Mouse (Mus musculus) liver, embryonic 11.5 days (tissue): ENCODE data around the gene B3galt1. TPM values are rescaled to one million over a fixed set of nuclear protein-coding genes. Genes with fewer than 3 reads are reported as not detected.

Experiments used
- ATAC-seq: fragments of 200-750 bp; cut with Nextera tagmentation; replicated peaks from 2 replicates; pipeline ENCODE4 v1.8.0; 2017; ENCODE audit warnings: moderate number of reproducible peaks, mild to moderate bottlenecking, moderate TSS enrichment, moderate library complexity; ENCODE audit not compliant: low FRiP score
- DNase-seq: peaks from one replicate; pipeline ENCODE4 v3.0.0-alpha.2; 2017; ENCODE audit warnings: low spot score
- H3K27ac ChIP-seq: fragments of 300-500 bp; sonication (generic); 2 replicates; pipeline ENCODE4 v1.5.1; 2014; ENCODE audit warnings: mild to moderate bottlenecking, low read depth, low read length, control low read depth
- H3K27me3 ChIP-seq: fragments of 300-500 bp; sonication (generic); replicated peaks from 2 replicates; pipeline ENCODE4 v1.6.1; 2014; ENCODE audit warnings: low read length, mixed read lengths; ENCODE audit not compliant: control insufficient read depth, insufficient read depth
- H3K36me3 ChIP-seq: fragments of 300-500 bp; sonication (generic); 2 replicates; pipeline ENCODE4 v1.6.1; 2014; ENCODE audit warnings: mild to moderate bottlenecking, low read length, moderate library complexity, mixed read lengths; ENCODE audit not compliant: control insufficient read depth, insufficient read depth
- H3K4me1 ChIP-seq: fragments of 300-500 bp; sonication (generic); replicated peaks from 2 replicates; pipeline ENCODE4 v1.6.1; 2014; ENCODE audit warnings: low read length, mixed read lengths; ENCODE audit not compliant: control insufficient read depth, insufficient read depth
- H3K4me2 ChIP-seq: fragments of 300-500 bp; sonication (generic); 2 replicates; pipeline ENCODE4 v1.6.1; 2014; ENCODE audit warnings: mild to moderate bottlenecking, control low read depth, moderate library complexity
- H3K4me3 ChIP-seq: fragments of 300-500 bp; sonication (generic); 2 replicates; pipeline ENCODE4 v1.5.1; 2014; ENCODE audit warnings: low read depth, low read length, control low read depth
- H3K9ac ChIP-seq: fragments of 300-500 bp; sonication (generic); 2 replicates; pipeline ENCODE4 v1.6.1; 2014; ENCODE audit warnings: low read depth, low read length, control low read depth
- H3K9me3 ChIP-seq: fragments of 300-500 bp; sonication (generic); 2 replicates; pipeline ENCODE4 v1.6.1; 2016; ENCODE audit warnings: low read length, inconsistent platforms, mixed read lengths; ENCODE audit not compliant: control insufficient read depth
- WGBS: fragments of 180-500 bp; shearing (Covaris S2); extraction: QIAGEN DNeasy Blood & Tissue Kit; methylation state at CpG from one replicate; pipeline ENCODE4 v1.1.7; 2014; 5-methylcytosine and 5-hydroxymethylcytosine counted together
- polyA plus RNA-seq: library from polyadenylated mRNA; unstranded; fragments of >200 nt; fragmentation: Nextera tagmentation; extraction: Ambion mirVana; gene quantifications from 2 replicates; pipeline ENCODE4 v1.2.1, GENCODE M21; 2014

Gene B3galt1
- polyA plus RNA-seq, 1 experiment from 2014 or later: 0.75 TPM

- H3K4me1 ChIP-seq: no peaks in the 10 kb centered on the region
- no peak overlapping the region for H3K27ac ChIP-seq
- H3K36me3 ChIP-seq: no peaks in the 10 kb centered on the region
- H3K27me3 ChIP-seq: no peaks in the 10 kb centered on the region
- no peak overlapping the region for H3K9ac ChIP-seq
- H3K4me3 ChIP-seq: no peak overlapping the region
- H3K9me3 ChIP-seq: no peaks in the 10 kb centered on the region
- 87% methylated on average over 5 of the region's 5 CpGs for WGBS
- DNase-seq: no peak
- no peak for ATAC-seq
- no peak overlapping the region for H3K4me2 ChIP-seq
These were observed 454.6 kb downstream of the B3galt1 start for GRCm38 (mm10) chr2:68020251-68020680.

- no peak overlapping the region for H3K27ac ChIP-seq
- WGBS: 80% methylated on average over 6 of the region's 6 CpGs
These were observed 456.0 kb downstream of the B3galt1 start for GRCm38 (mm10) chr2:68021541-68022152.

GRCm38 (mm10) chr2:68028811-68029210 lies 463.1 kb downstream of the B3galt1 start:
- ATAC-seq (no peak), DNase-seq (no peak)
- no peak overlapping the region for H3K27ac ChIP-seq
- H3K9me3 ChIP-seq: no peaks in the 10 kb centered on the region
- no peak overlapping the region for H3K4me3 ChIP-seq
- no peaks in the 10 kb centered on the region for H3K36me3 ChIP-seq
- WGBS: 86% methylated on average over 2 of the region's 2 CpGs
- no peaks in the 10 kb centered on the region for H3K4me1 ChIP-seq
- H3K9ac ChIP-seq: no peak overlapping the region
- H3K4me2 ChIP-seq: no peak overlapping the region
- no peaks in the 10 kb centered on the region for H3K27me3 ChIP-seq

More at GRCm38 (mm10) chr2:68021541-68022152, 456.0 kb downstream of the B3galt1 start:
- ATAC-seq: no peak
- Histone ChIP-seq H3K36me3 (no peaks in the 10 kb centered on the region), H3K9ac (no peak overlapping the region), H3K4me2 (no peak overlapping the region), H3K4me3 (no peak overlapping the region), H3K4me1 (no peaks in the 10 kb centered on the region), H3K9me3 (no peaks in the 10 kb centered on the region), H3K27me3 (no peaks in the 10 kb centered on the region)
- no peak for DNase-seq

GRCm38 (mm10) chr2:68034711-68035110 lies 469.0 kb downstream of the B3galt1 start:
- Histone ChIP-seq H3K4me3 (no peak overlapping the region), H3K36me3 (no peaks in the 10 kb centered on the region), H3K4me1 (no peaks in the 10 kb centered on the region), H3K9me3 (no peaks in the 10 kb centered on the region), H3K27me3 (no peaks in the 10 kb centered on the region), H3K4me2 (no peak overlapping the region), H3K9ac (no peak overlapping the region), H3K27ac (no peak overlapping the region)
- ATAC-seq (no peak), DNase-seq (no peak)
- 74% methylated on average over 3 of the region's 3 CpGs for WGBS

- ATAC-seq (no peak), DNase-seq (no peak)
- WGBS: 81% methylated on average over 5 of the region's 5 CpGs
- H3K9ac ChIP-seq: no peak overlapping the region
- no peaks in the 10 kb centered on the region for H3K4me1 ChIP-seq
- H3K4me3 ChIP-seq: no peak overlapping the region
- no peak overlapping the region for H3K27ac ChIP-seq
- no peaks in the 10 kb centered on the region for H3K36me3 ChIP-seq
- no peak overlapping the region for H3K4me2 ChIP-seq
- H3K9me3 ChIP-seq: no peaks in the 10 kb centered on the region
- H3K27me3 ChIP-seq: no peaks in the 10 kb centered on the region
These were observed 475.1 kb downstream of the B3galt1 start for GRCm38 (mm10) chr2:68040752-68041151.

GRCm38 (mm10) chr2:68052481-68052880 lies 486.8 kb downstream of the B3galt1 start:
- H3K27me3 ChIP-seq: no peaks in the 10 kb centered on the region
- no peak overlapping the region for H3K27ac ChIP-seq
- H3K4me2 ChIP-seq: no peak overlapping the region
- whole genome bisulfite sequencing: 65% methylated on average over 6 of the region's 6 CpGs
- ATAC-seq (no peak), DNase-seq (no peak)
- H3K9me3 ChIP-seq: no peaks in the 10 kb centered on the region
- H3K9ac ChIP-seq: no peak overlapping the region
- no peak overlapping the region for H3K4me3 ChIP-seq
- no peaks in the 10 kb centered on the region for H3K4me1 ChIP-seq
- no peaks in the 10 kb centered on the region for H3K36me3 ChIP-seq

GRCm38 (mm10) chr2:68053243-68053642 lies 487.6 kb downstream of the B3galt1 start:
- 63% methylated on average over 3 of the region's 3 CpGs for WGBS
- no peak for DNase-seq

GRCm38 (mm10) chr2:68061341-68061740 lies 495.7 kb downstream of the B3galt1 start:
- 80% methylated on average over 4 of the region's 4 CpGs for WGBS
- DNase-seq (no peak), ATAC-seq (no peak)
- Histone ChIP-seq H3K27me3 (no peaks in the 10 kb centered on the region), H3K4me3 (no peak overlapping the region), H3K36me3 (no peaks in the 10 kb centered on the region), H3K4me1 (no peaks in the 10 kb centered on the region), H3K4me2 (no peak overlapping the region), H3K27ac (no peak overlapping the region), H3K9ac (no peak overlapping the region), H3K9me3 (no peaks in the 10 kb centered on the region)

More at GRCm38 (mm10) chr2:68053243-68053642, 487.6 kb downstream of the B3galt1 start:
- Histone ChIP-seq H3K4me1 (no peaks in the 10 kb centered on the region), H3K9me3 (no peaks in the 10 kb centered on the region), H3K27ac (no peak overlapping the region), H3K4me3 (no peak overlapping the region), H3K9ac (no peak overlapping the region), H3K4me2 (no peak overlapping the region), H3K36me3 (no peaks in the 10 kb centered on the region), H3K27me3 (no peaks in the 10 kb centered on the region)
- no peak for ATAC-seq
